Mouse (Mus musculus) myocyte (in vitro differentiated cells): Measurements from ENCODE around the gene Fam71d. TPM values are rescaled to one million over a fixed set of nuclear protein-coding genes. Genes with fewer than 3 reads are reported as not detected.

ENCODE experiments used
- H3K27me3 ChIP-seq: one replicate; pipeline ENCODE4 v1.6.1; 2011; ENCODE audit not compliant: control insufficient read depth, insufficient read depth, insufficient read length
- H3K36me3 ChIP-seq: one replicate; pipeline ENCODE4 v1.6.1; 2011; ENCODE audit not compliant: control insufficient read depth, insufficient read depth
- H3K4me2 ChIP-seq: one replicate; pipeline ENCODE4 v1.6.1; 2011; ENCODE audit warnings: low read depth, control low read depth
- H3K4me3 ChIP-seq: one replicate; pipeline ENCODE4 v1.5.1; 2011; ENCODE audit warnings: mild to moderate bottlenecking, control low read depth, moderate library complexity
- H3K79me2 ChIP-seq: one replicate; pipeline ENCODE4 v1.6.1; 2011; ENCODE audit not compliant: control insufficient read depth, insufficient read depth
- H3ac ChIP-seq: one replicate; pipeline ENCODE4 v1.6.1; 2011; ENCODE audit not compliant: control insufficient read depth, insufficient read length
- CEBPB ChIP-seq: IDR thresholded peaks from 2 replicates; pipeline ENCODE4 v1.6.1; 2011; ENCODE audit warnings: mild to moderate bottlenecking, moderate library complexity; ENCODE audit not compliant: poor library complexity, insufficient read depth, severe bottlenecking
- E2F4 ChIP-seq: IDR thresholded peaks from one replicate; pipeline ENCODE4 v1.6.1; 2011; ENCODE audit warnings: mild to moderate bottlenecking, control low read depth, moderate library complexity; ENCODE audit not compliant: insufficient read depth
- MAX ChIP-seq: IDR thresholded peaks from one replicate; pipeline ENCODE4 v1.6.1; 2011; ENCODE audit warnings: low read depth, mild to moderate bottlenecking, control low read depth
- MYOD1 ChIP-seq, 3 experiments: IDR thresholded peaks; one replicate each; pipeline ENCODE4 v1.6.1; 2011; ENCODE audit warnings: control low read depth in 2 of 3, low read depth in 2 of 3, mild to moderate bottlenecking in 2 of 3, moderate library complexity in 1 of 3; ENCODE audit not compliant: insufficient read length in 2 of 3, control insufficient read depth in 1 of 3
- MYOG ChIP-seq, 3 experiments: IDR thresholded peaks; one replicate each; pipeline ENCODE4 v1.6.1; 2011; ENCODE audit warnings: control low read depth in 2 of 3, low read depth in 2 of 3, mild to moderate bottlenecking in 2 of 3; ENCODE audit not compliant: insufficient read length in 2 of 3, control insufficient read depth in 1 of 3, insufficient read depth in 1 of 3
- POLR2A ChIP-seq: IDR thresholded peaks from one replicate; pipeline ENCODE4 v1.6.1; 2011; ENCODE audit warnings: low read depth, mild to moderate bottlenecking, control low read depth, moderate library complexity; ENCODE audit not compliant: insufficient read length
- POLR2AphosphoS2 ChIP-seq: IDR thresholded peaks from one replicate; pipeline ENCODE4 v1.6.1; 2011; ENCODE audit warnings: low read depth, control low read depth; ENCODE audit not compliant: insufficient read length
- REST ChIP-seq: IDR thresholded peaks from one replicate; pipeline ENCODE4 v1.6.1; 2011; ENCODE audit warnings: mild to moderate bottlenecking, control low read depth, moderate library complexity; ENCODE audit not compliant: insufficient read depth, insufficient read length
- SRF ChIP-seq: IDR thresholded peaks from one replicate; pipeline ENCODE4 v1.6.1; 2011; ENCODE audit warnings: low read depth; ENCODE audit not compliant: control insufficient read depth, insufficient read length
- TCF12 ChIP-seq: IDR thresholded peaks from one replicate; pipeline ENCODE4 v1.6.1; 2011; ENCODE audit warnings: mild to moderate bottlenecking, control low read depth; ENCODE audit not compliant: poor library complexity, insufficient read depth, severe bottlenecking
- TCF3 ChIP-seq: IDR thresholded peaks from one replicate; pipeline ENCODE4 v1.6.1; 2011; ENCODE audit warnings: low read depth, control low read depth; ENCODE audit not compliant: insufficient read length
- USF1 ChIP-seq: IDR thresholded peaks from one replicate; pipeline ENCODE4 v1.6.1; 2011; ENCODE audit warnings: low read depth, mild to moderate bottlenecking, control low read depth, moderate library complexity
- polyA plus RNA-seq: library from polyadenylated mRNA; unstranded; fragments of >200 nt; fragmentation: generic; extraction: Trizol; gene quantifications from one replicate; pipeline ENCODE4 v1.2.1, GENCODE M21; 2012; ENCODE audit warnings: missing spikeins

Fam71d gene
- polyA plus RNA-seq, 1 experiment: not detected

GRCm38 (mm10) chr12:78747406-78747805 is 56.1 kb downstream of the Fam71d start:
- TF ChIP-seq POLR2AphosphoS2: no peak
- TF ChIP-seq POLR2A: no peak
- no peak for TF ChIP-seq SRF
- TF ChIP-seq MAX: no peak
- TF ChIP-seq TCF3: no peak
- Histone ChIP-seq H3K4me2 (no peak overlapping the region), H3K4me3 (peak overlapping the region; percentile 57), H3K79me2 (peaks cover 19% of the 10 kb centered on the region), H3K27me3 (no peaks in the 10 kb centered on the region), H3K36me3 (no peaks in the 10 kb centered on the region), H3ac (no peak overlapping the region)

GRCm38 (mm10) chr12:78748113-78748512 is 56.8 kb downstream of the Fam71d start:
- H3K36me3 ChIP-seq: no peaks in the 10 kb centered on the region
- H3K79me2 ChIP-seq: peaks cover 23% of the 10 kb centered on the region
- H3K4me3 ChIP-seq: peak overlapping the region; percentile 57
- H3K27me3 ChIP-seq: no peaks in the 10 kb centered on the region
- H3ac ChIP-seq: peak overlapping the region; percentile 40
- peak overlapping the region; percentile 100 for H3K4me2 ChIP-seq
- TF ChIP-seq SRF (no peak), CEBPB (no peak), POLR2A (no peak), TCF12 (no peak), MYOD1 (IDR thresholded peaks at IDR 0.05; ENCODE audit: control insufficient read depth in 1 of 3, insufficient read length in 2 of 3, low read depth in 2 of 3) (no peak), REST (no peak), USF1 (no peak), MYOG (IDR thresholded peaks at IDR 0.05; ENCODE audit: control insufficient read depth in 1 of 3, insufficient read depth in 1 of 3, insufficient read length in 2 of 3, low read depth in 2 of 3) (no peak), POLR2AphosphoS2 (no peak), TCF3 (no peak), E2F4 (no peak), MAX (no peak)

GRCm38 (mm10) chr12:78748557-78749377 is 57.4 kb downstream of the Fam71d start, which contains the start of gene Mpp5:
Gene Mpp5 (plus strand): TSS chr12:78748907.
- Histone ChIP-seq H3K4me3 (peak within 1 kb of the TSS; percentile 57), H3K27me3 (no peaks in the 10 kb centered on the region), H3K36me3 (no peaks in the 10 kb centered on the region), H3K79me2 (peaks cover 23% of the 10 kb centered on the region), H3K4me2 (peak within 1 kb of the TSS; percentile 100), H3ac (peak within 1 kb of the TSS; percentile 40)
- TF ChIP-seq POLR2A: peak; percentile 82
- peak; percentile 69 for TF ChIP-seq POLR2AphosphoS2
- TF ChIP-seq CEBPB: no peak
- TF ChIP-seq E2F4: peak; percentile 54
- TF ChIP-seq TCF3: no peak
- TF ChIP-seq SRF: peak; percentile 48

GRCm38 (mm10) chr12:78749378-78749801 is 58.1 kb downstream of the Fam71d start:
- Histone ChIP-seq H3K4me2 (peak overlapping the region; percentile 69), H3K27me3 (no peaks in the 10 kb centered on the region), H3K4me3 (peak overlapping the region; percentile 57), H3ac (peak overlapping the region; percentile 40), H3K79me2 (peaks cover 23% of the 10 kb centered on the region), H3K36me3 (no peaks in the 10 kb centered on the region)
- peak; percentile 21 for TF ChIP-seq POLR2A
- no peak for TF ChIP-seq MAX

GRCm38 (mm10) chr12:78761979-78762378 is 70.6 kb downstream of the Fam71d start:
- TF ChIP-seq TCF3: no peak
- no peak for TF ChIP-seq MYOD1 (IDR thresholded peaks at IDR 0.05; ENCODE audit: control insufficient read depth in 1 of 3, insufficient read length in 2 of 3, low read depth in 2 of 3)
- no peak for TF ChIP-seq REST
- no peak for TF ChIP-seq USF1
- no peak for TF ChIP-seq CEBPB
- TF ChIP-seq TCF12: no peak
- no peak for TF ChIP-seq E2F4
- no peak for TF ChIP-seq POLR2AphosphoS2
- TF ChIP-seq MAX: no peak
- TF ChIP-seq SRF: no peak
- TF ChIP-seq MYOG (IDR thresholded peaks at IDR 0.05; ENCODE audit: control insufficient read depth in 1 of 3, insufficient read depth in 1 of 3, insufficient read length in 2 of 3, low read depth in 2 of 3): no peak
- TF ChIP-seq POLR2A: no peak
- Histone ChIP-seq H3K36me3 (no peaks in the 10 kb centered on the region), H3K4me3 (no peak overlapping the region), H3ac (no peak overlapping the region), H3K27me3 (no peaks in the 10 kb centered on the region), H3K79me2 (peaks cover 34% of the 10 kb centered on the region), H3K4me2 (no peak overlapping the region)
